Mouse (Mus musculus): Measurements from ENCODE around the gene Xrn1. TPM values are rescaled to one million over a fixed set of nuclear protein-coding genes. Genes with fewer than 3 reads are reported as not detected.

The Xrn1 gene
- total RNA-seq, 1 experiment: 15.2 TPM

DNA sequence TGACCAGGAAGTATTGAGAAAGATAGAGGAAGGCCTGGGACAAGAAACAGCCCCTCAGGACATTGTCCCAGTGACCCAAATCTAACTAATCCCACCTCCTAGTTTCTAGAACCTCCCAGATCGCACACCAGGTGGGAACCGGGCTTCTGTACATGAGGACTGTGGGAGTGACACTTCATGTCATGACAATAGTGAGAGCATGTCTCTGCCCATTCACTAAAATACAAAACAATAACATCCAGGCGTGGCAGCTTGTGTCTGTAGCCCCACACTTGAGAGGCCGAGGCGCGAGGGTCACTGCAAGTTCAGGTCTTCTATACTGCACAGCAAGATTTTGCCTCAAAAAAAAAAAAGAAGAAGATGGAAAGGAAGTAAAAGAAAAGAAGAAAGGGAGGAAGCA is 25.3 kb downstream of the Xrn1 start:
- no peak overlapping the region for H3K4me3 ChIP-seq (ENCODE audit: insufficient read depth in 1 of 2, low read depth in 1 of 2, low read length in 2 of 2, poor library complexity in 1 of 2, severe bottlenecking in 1 of 2)
- in situ Hi-C loops (cut with MboI; ENCODE audit: low sequenced_read_pairs in 2 of 2, unreplicated experiment in 2 of 2): no loop called here

DNA sequence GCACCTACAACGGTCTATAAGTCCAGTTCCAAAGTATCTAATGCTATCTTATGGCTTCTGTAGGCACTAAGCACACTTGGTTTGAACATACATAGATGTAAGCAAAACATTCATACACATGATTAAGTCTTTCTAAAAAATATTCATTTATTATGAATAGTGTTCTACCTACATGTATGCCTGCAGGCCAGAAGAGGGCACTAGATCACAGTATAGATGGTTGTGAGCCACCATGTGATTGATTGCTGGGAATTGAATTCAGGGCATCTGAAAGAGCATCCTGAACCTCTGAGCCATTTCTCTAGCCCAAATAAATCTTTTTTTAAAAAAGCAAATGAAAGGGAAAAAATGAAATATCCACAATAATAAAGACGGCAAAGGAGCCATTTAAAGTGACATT is 37.7 kb downstream of the Xrn1 start:
- Histone ChIP-seq H3K27ac (ENCODE audit: insufficient read depth, low read depth, low read length, poor library complexity, severe bottlenecking) (no peak overlapping the region), H3K36me3 (ENCODE audit: control insufficient read depth, insufficient read depth, low read length, poor library complexity, severe bottlenecking) (peaks cover 6% of the 10 kb centered on the region; the same call in 1 of the 2 replicates), H3K4me1 (ENCODE audit: control insufficient read depth in 2 of 2, insufficient read depth in 2 of 2, low read length in 2 of 2, poor library complexity in 1 of 2) (no peaks in the 10 kb centered on the region), H3K4me3 (ENCODE audit: insufficient read depth in 1 of 2, low read depth in 1 of 2, low read length in 2 of 2, poor library complexity in 1 of 2, severe bottlenecking in 1 of 2) (no peak overlapping the region), H3K9ac (ENCODE audit: insufficient read depth, low read depth, low read length, poor library complexity, severe bottlenecking) (no peak overlapping the region), H3K9me3 (ENCODE audit: control insufficient read depth, insufficient read depth, low read depth, low read length) (no peaks in the 10 kb centered on the region)
- no peak for DNase-seq (ENCODE audit: low read depth, low spot score)
- in situ Hi-C loops (cut with MboI; ENCODE audit: low sequenced_read_pairs in 2 of 2, unreplicated experiment in 2 of 2): no loop called here
- no peak for TF ChIP-seq CHD2 (IDR thresholded peaks at IDR 0.05; ENCODE audit: low read depth, low read length)
- TF ChIP-seq HCFC1 (IDR thresholded peaks at IDR 0.05; ENCODE audit: borderline replicate concordance, insufficient read depth, low read length): no peak
- TF ChIP-seq ZNF384 (IDR thresholded peaks at IDR 0.05; ENCODE audit: low read depth, low read length): no peak

More for the DNA sequence above, 25.3 kb downstream of the Xrn1 start:
- Histone ChIP-seq H3K4me1 (ENCODE audit: control insufficient read depth in 2 of 2, insufficient read depth in 2 of 2, low read length in 2 of 2, poor library complexity in 1 of 2) (no peaks in the 10 kb centered on the region), H3K9ac (ENCODE audit: insufficient read depth, low read depth, low read length, poor library complexity, severe bottlenecking) (no peak overlapping the region), H3K36me3 (ENCODE audit: control insufficient read depth, insufficient read depth, low read length, poor library complexity, severe bottlenecking) (peaks cover 11% of the 10 kb centered on the region), H3K27ac (ENCODE audit: insufficient read depth, low read depth, low read length, poor library complexity, severe bottlenecking) (no peak overlapping the region), H3K9me3 (ENCODE audit: control insufficient read depth, insufficient read depth, low read depth, low read length) (no peaks in the 10 kb centered on the region)
- no peak for DNase-seq (ENCODE audit: low read depth, low spot score)
- TF ChIP-seq HCFC1 (IDR thresholded peaks at IDR 0.05; ENCODE audit: borderline replicate concordance, insufficient read depth, low read length) (no peak), CHD2 (IDR thresholded peaks at IDR 0.05; ENCODE audit: low read depth, low read length) (no peak), ZC3H11A (IDR thresholded peaks at IDR 0.05; ENCODE audit: borderline replicate concordance, low read depth, low read length) (no peak), MAFK (IDR thresholded peaks at IDR 0.05; ENCODE audit: insufficient read depth, low read depth, low read length) (no peak), ZNF384 (IDR thresholded peaks at IDR 0.05; ENCODE audit: low read depth, low read length) (no peak)

DNA sequence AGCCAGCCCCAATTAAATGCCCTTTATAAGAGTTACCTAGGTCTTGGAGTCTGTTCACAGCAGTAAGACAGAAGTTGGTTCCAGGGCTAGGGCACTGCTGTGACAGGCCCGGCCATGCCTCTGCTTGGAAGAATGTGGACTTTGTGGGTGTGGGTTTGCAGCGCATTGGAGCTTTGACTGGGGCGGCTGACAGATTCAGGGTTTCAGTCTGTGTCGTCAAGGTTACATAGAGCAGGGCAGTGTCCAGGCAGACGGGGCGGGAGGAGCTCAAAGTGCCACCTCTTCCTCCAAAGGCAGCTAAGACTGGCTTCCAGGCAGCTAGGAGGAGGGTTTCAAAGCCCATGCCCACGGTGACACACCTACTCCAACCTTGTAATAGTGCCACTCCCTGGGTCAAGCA is 49.9 kb downstream of the Xrn1 start:
- H3K4me1 ChIP-seq (ENCODE audit: control insufficient read depth in 2 of 2, insufficient read depth in 2 of 2, low read length in 2 of 2, poor library complexity in 1 of 2): no peaks in the 10 kb centered on the region; a peak in 1 of 4 replicates
- TF ChIP-seq MAFK (IDR thresholded peaks at IDR 0.05; ENCODE audit: insufficient read depth, low read depth, low read length): no peak
- no peak for TF ChIP-seq ZNF384 (IDR thresholded peaks at IDR 0.05; ENCODE audit: low read depth, low read length)
- no peak for TF ChIP-seq ZC3H11A (IDR thresholded peaks at IDR 0.05; ENCODE audit: borderline replicate concordance, low read depth, low read length)
- no peak for TF ChIP-seq CHD2 (IDR thresholded peaks at IDR 0.05; ENCODE audit: low read depth, low read length)
- TF ChIP-seq HCFC1 (IDR thresholded peaks at IDR 0.05; ENCODE audit: borderline replicate concordance, insufficient read depth, low read length): no peak
- H3K4me3 ChIP-seq (ENCODE audit: insufficient read depth in 1 of 2, low read depth in 1 of 2, low read length in 2 of 2, poor library complexity in 1 of 2, severe bottlenecking in 1 of 2): no peak overlapping the region
- no peak overlapping the region for H3K9ac ChIP-seq (ENCODE audit: insufficient read depth, low read depth, low read length, poor library complexity, severe bottlenecking)
- in situ Hi-C loops (cut with MboI; ENCODE audit: low sequenced_read_pairs in 2 of 2, unreplicated experiment in 2 of 2): no loop called here
- H3K9me3 ChIP-seq (ENCODE audit: control insufficient read depth, insufficient read depth, low read depth, low read length): no peaks in the 10 kb centered on the region
- peaks cover 3% of the 10 kb centered on the region for H3K36me3 ChIP-seq (ENCODE audit: control insufficient read depth, insufficient read depth, low read length, poor library complexity, severe bottlenecking)
- H3K27ac ChIP-seq (ENCODE audit: insufficient read depth, low read depth, low read length, poor library complexity, severe bottlenecking): no peak overlapping the region
- no peak for DNase-seq (ENCODE audit: low read depth, low spot score)

DNA sequence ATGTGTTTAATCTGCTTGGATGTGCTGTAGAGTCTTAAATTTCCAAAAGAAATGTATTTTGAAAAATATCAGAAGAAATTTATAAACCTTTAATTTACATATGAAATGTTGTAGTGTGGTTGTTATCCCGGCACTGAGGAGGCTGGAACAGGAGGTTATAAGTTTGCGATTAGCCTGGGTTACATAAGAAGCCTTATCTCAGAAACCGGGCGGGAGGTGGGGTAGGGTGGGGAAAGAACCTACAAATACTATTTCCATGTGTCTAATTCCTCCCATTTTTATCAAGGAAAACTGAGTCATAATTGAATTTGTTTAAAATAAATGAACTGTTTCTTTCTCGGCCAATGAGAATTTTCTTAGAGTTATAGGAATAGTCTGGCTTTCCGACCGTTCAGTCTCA is 56.1 kb downstream of the Xrn1 start:
- in situ Hi-C loops (cut with MboI; ENCODE audit: low sequenced_read_pairs in 2 of 2, unreplicated experiment in 2 of 2): no loop called here
- DNase-seq (ENCODE audit: low read depth, low spot score): no peak
- Histone ChIP-seq H3K4me1 (ENCODE audit: control insufficient read depth in 2 of 2, insufficient read depth in 2 of 2, low read length in 2 of 2, poor library complexity in 1 of 2) (peaks cover 0 to 3% of the 10 kb centered on the region in 2 experiments; a peak in 1 of 4 replicates), H3K27ac (ENCODE audit: insufficient read depth, low read depth, low read length, poor library complexity, severe bottlenecking) (no peak overlapping the region), H3K9me3 (ENCODE audit: control insufficient read depth, insufficient read depth, low read depth, low read length) (no peaks in the 10 kb centered on the region), H3K9ac (ENCODE audit: insufficient read depth, low read depth, low read length, poor library complexity, severe bottlenecking) (no peak overlapping the region), H3K36me3 (ENCODE audit: control insufficient read depth, insufficient read depth, low read length, poor library complexity, severe bottlenecking) (peaks cover 14% of the 10 kb centered on the region; the same call in 1 of the 2 replicates), H3K4me3 (ENCODE audit: insufficient read depth in 1 of 2, low read depth in 1 of 2, low read length in 2 of 2, poor library complexity in 1 of 2, severe bottlenecking in 1 of 2) (no peak overlapping the region)
- TF ChIP-seq MAFK (IDR thresholded peaks at IDR 0.05; ENCODE audit: insufficient read depth, low read depth, low read length) (no peak), HCFC1 (IDR thresholded peaks at IDR 0.05; ENCODE audit: borderline replicate concordance, insufficient read depth, low read length) (no peak), CHD2 (IDR thresholded peaks at IDR 0.05; ENCODE audit: low read depth, low read length) (no peak), ZNF384 (IDR thresholded peaks at IDR 0.05; ENCODE audit: low read depth, low read length) (no peak), ZC3H11A (IDR thresholded peaks at IDR 0.05; ENCODE audit: borderline replicate concordance, low read depth, low read length) (no peak)

DNA sequence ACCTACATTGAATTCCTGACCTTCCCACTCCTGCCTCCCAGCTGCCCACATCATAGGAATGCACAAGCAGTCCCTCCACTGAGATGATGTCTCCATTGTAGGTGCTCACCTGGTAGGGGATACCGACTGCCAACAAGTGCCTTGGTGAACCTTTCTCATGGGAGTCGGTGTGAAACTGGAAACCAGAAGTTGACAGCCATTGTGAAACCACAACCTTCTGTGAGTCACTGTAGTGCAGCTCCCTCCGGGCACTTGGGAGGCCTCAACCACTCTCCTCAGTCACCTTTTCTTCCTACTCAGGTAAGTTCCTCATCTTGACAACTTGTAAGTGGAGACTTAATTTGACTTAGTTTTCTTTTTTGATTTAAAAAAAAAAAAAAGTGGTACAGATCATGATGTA is 69.4 kb downstream of the Xrn1 start:
- no peaks in the 10 kb centered on the region for H3K9me3 ChIP-seq (ENCODE audit: control insufficient read depth, insufficient read depth, low read depth, low read length)
- H3K36me3 ChIP-seq (ENCODE audit: control insufficient read depth, insufficient read depth, low read length, poor library complexity, severe bottlenecking): peaks cover 17% of the 10 kb centered on the region
- in situ Hi-C loops (cut with MboI; ENCODE audit: low sequenced_read_pairs in 2 of 2, unreplicated experiment in 2 of 2): no loop called here
- no peak for TF ChIP-seq MAFK (IDR thresholded peaks at IDR 0.05; ENCODE audit: insufficient read depth, low read depth, low read length)
- TF ChIP-seq HCFC1 (IDR thresholded peaks at IDR 0.05; ENCODE audit: borderline replicate concordance, insufficient read depth, low read length): no peak
- no peak for TF ChIP-seq CHD2 (IDR thresholded peaks at IDR 0.05; ENCODE audit: low read depth, low read length)
- TF ChIP-seq ZC3H11A (IDR thresholded peaks at IDR 0.05; ENCODE audit: borderline replicate concordance, low read depth, low read length): no peak
- no peak for TF ChIP-seq ZNF384 (IDR thresholded peaks at IDR 0.05; ENCODE audit: low read depth, low read length)
- no peak overlapping the region for H3K9ac ChIP-seq (ENCODE audit: insufficient read depth, low read depth, low read length, poor library complexity, severe bottlenecking)
- DNase-seq (ENCODE audit: low read depth, low spot score): no peak
- peaks cover 0 to 5% of the 10 kb centered on the region in 2 experiments; a peak in 1 of 4 replicates for H3K4me1 ChIP-seq (ENCODE audit: control insufficient read depth in 2 of 2, insufficient read depth in 2 of 2, low read length in 2 of 2, poor library complexity in 1 of 2)
- H3K27ac ChIP-seq (ENCODE audit: insufficient read depth, low read depth, low read length, poor library complexity, severe bottlenecking): no peak overlapping the region
- no peak overlapping the region for H3K4me3 ChIP-seq (ENCODE audit: insufficient read depth in 1 of 2, low read depth in 1 of 2, low read length in 2 of 2, poor library complexity in 1 of 2, severe bottlenecking in 1 of 2)
